Mouse (Mus musculus) embryonic facial prominence, embryonic 11.5 days (tissue): ENCODE results near the gene Slc12a5. TPM values are rescaled to one million over a fixed set of nuclear protein-coding genes. Genes with fewer than 3 reads are reported as not detected.

Experiments
- ATAC-seq: fragments of 200-750 bp; cut with Nextera tagmentation; replicated peaks from 2 replicates; pipeline ENCODE4 v1.8.0; 2017; ENCODE audit warnings: low read depth; ENCODE audit not compliant: insufficient number of reproducible peaks, low FRiP score, low TSS enrichment
- DNase-seq: peaks from one replicate; pipeline ENCODE4 v3.0.0-alpha.2; 2015; ENCODE audit warnings: low spot score
- H3K27ac ChIP-seq: fragments of 300-500 bp; sonication (generic); replicated peaks from 2 replicates; pipeline ENCODE4 v1.5.1; 2014; ENCODE audit warnings: mild to moderate bottlenecking, low read depth, low read length, control low read depth
- H3K27me3 ChIP-seq: fragments of 300-500 bp; sonication (generic); 2 replicates; pipeline ENCODE4 v1.6.1; 2014; ENCODE audit warnings: mild to moderate bottlenecking, low read length, moderate library complexity, mixed read lengths; ENCODE audit not compliant: control insufficient read depth, insufficient read depth
- H3K36me3 ChIP-seq: fragments of 300-500 bp; sonication (generic); replicated peaks from 2 replicates; pipeline ENCODE4 v1.6.1; 2014; ENCODE audit warnings: low read depth, mild to moderate bottlenecking, low read length, moderate library complexity, mixed read lengths; ENCODE audit not compliant: control insufficient read depth, insufficient read depth
- H3K4me1 ChIP-seq: fragments of 300-500 bp; sonication (generic); 2 replicates; pipeline ENCODE4 v1.6.1; 2014; ENCODE audit warnings: low read length, mixed read lengths; ENCODE audit not compliant: control insufficient read depth, insufficient read depth
- H3K4me2 ChIP-seq: fragments of 300-500 bp; sonication (generic); 2 replicates; pipeline ENCODE4 v1.6.1; 2014; ENCODE audit warnings: low read depth, mild to moderate bottlenecking, control low read depth, low read length, moderate library complexity
- H3K4me3 ChIP-seq: fragments of 300-500 bp; sonication (generic); 2 replicates; pipeline ENCODE4 v1.5.1; 2014; ENCODE audit warnings: low read depth, low read length, control low read depth
- H3K9ac ChIP-seq: fragments of 300-500 bp; sonication (generic); replicated peaks from 2 replicates; pipeline ENCODE4 v1.6.1; 2014; ENCODE audit warnings: mild to moderate bottlenecking, control low read depth, low read length
- H3K9me3 ChIP-seq: fragments of 300-500 bp; sonication (generic); replicated peaks from 2 replicates; pipeline ENCODE4 v1.6.1; 2016; ENCODE audit warnings: mild to moderate bottlenecking, low read length, inconsistent platforms, mixed read lengths; ENCODE audit not compliant: control insufficient read depth
- WGBS: fragments of 180-500 bp; shearing (Covaris S2); extraction: QIAGEN DNeasy Blood & Tissue Kit; methylation state at CpG from one replicate; pipeline ENCODE4 v1.1.7; 2014; 5-methylcytosine and 5-hydroxymethylcytosine counted together
- polyA plus RNA-seq: library from polyadenylated mRNA; unstranded; fragments of >200 nt; fragmentation: Nextera tagmentation; extraction: Ambion mirVana; gene quantifications from 2 replicates; pipeline ENCODE4 v1.2.1, GENCODE M21; 2014

The Slc12a5 gene
- polyA plus RNA-seq, 1 experiment from 2014 or later: 0.94 TPM

- 0% methylated on average over 42 of the region's 42 CpGs for WGBS
- H3K4me1 ChIP-seq: peaks cover 5% of the 10 kb centered on the region
- ATAC-seq (peak; percentile 57; the same call in 1 of the 2 replicates), DNase-seq (peak; percentile 29)
- H3K27me3 ChIP-seq: peaks cover 59% of the 10 kb centered on the region
- H3K9ac ChIP-seq: no peak overlapping the region
- H3K36me3 ChIP-seq: no peaks in the 10 kb centered on the region
- H3K9me3 ChIP-seq: no peaks in the 10 kb centered on the region
- H3K4me3 ChIP-seq: no peak overlapping the region; the same call in 1 of the 2 replicates
- no peak overlapping the region for H3K27ac ChIP-seq
- H3K4me2 ChIP-seq: peak overlapping the region; percentile 34
Observed at GRCm38 (mm10) chr2:164970631-164971196, 10.1 kb downstream of the Slc12a5 start.

- WGBS: 59% methylated on average over 5 of the region's 5 CpGs
- ATAC-seq: no peak
Observed at GRCm38 (mm10) chr2:164972646-164973045, 12.0 kb downstream of the Slc12a5 start.

GRCm38 (mm10) chr2:164975611-164976010 lies 15.0 kb downstream of the Slc12a5 start:
- no peak overlapping the region for H3K9ac ChIP-seq
- no peaks in the 10 kb centered on the region; the same call in 1 of the 2 replicates for H3K4me1 ChIP-seq
- no peaks in the 10 kb centered on the region for H3K36me3 ChIP-seq
- 80% methylated on average over 6 of the region's 6 CpGs for WGBS
- DNase-seq (no peak), ATAC-seq (no peak)
- H3K4me2 ChIP-seq: no peak overlapping the region
- peaks cover 16% of the 10 kb centered on the region for H3K27me3 ChIP-seq
- H3K9me3 ChIP-seq: no peaks in the 10 kb centered on the region
- H3K27ac ChIP-seq: no peak overlapping the region
- H3K4me3 ChIP-seq: no peak overlapping the region

More at GRCm38 (mm10) chr2:164972646-164973045, 12.0 kb downstream of the Slc12a5 start:
- no peaks in the 10 kb centered on the region for H3K36me3 ChIP-seq
- no peak for DNase-seq
- H3K9me3 ChIP-seq: no peaks in the 10 kb centered on the region
- no peak overlapping the region for H3K9ac ChIP-seq
- peaks cover 44% of the 10 kb centered on the region for H3K27me3 ChIP-seq
- H3K4me2 ChIP-seq: no peak overlapping the region
- H3K27ac ChIP-seq: no peak overlapping the region
- H3K4me1 ChIP-seq: peaks cover 4% of the 10 kb centered on the region
- no peak overlapping the region for H3K4me3 ChIP-seq

GRCm38 (mm10) chr2:164979749-164980148 lies 19.1 kb downstream of the Slc12a5 start:
- peak; percentile 83 for DNase-seq
- Histone ChIP-seq H3K4me3 (no peak overlapping the region), H3K27ac (no peak overlapping the region), H3K27me3 (no peaks in the 10 kb centered on the region), H3K4me2 (no peak overlapping the region), H3K4me1 (no peaks in the 10 kb centered on the region), H3K9ac (no peak overlapping the region), H3K9me3 (no peaks in the 10 kb centered on the region), H3K36me3 (no peaks in the 10 kb centered on the region)
- 19% methylated on average over 7 of the region's 7 CpGs for WGBS
- no peak for ATAC-seq

GRCm38 (mm10) chr2:164985962-164986361 lies 25.4 kb downstream of the Slc12a5 start:
- H3K36me3 ChIP-seq: no peaks in the 10 kb centered on the region
- no peak for DNase-seq
- no peak overlapping the region for H3K27ac ChIP-seq
- ATAC-seq: no peak
- no peak overlapping the region for H3K4me3 ChIP-seq
- no peaks in the 10 kb centered on the region for H3K4me1 ChIP-seq
- no peaks in the 10 kb centered on the region for H3K9me3 ChIP-seq
- 87% methylated on average over 6 of the region's 6 CpGs for WGBS
- no peak overlapping the region for H3K9ac ChIP-seq
- no peak overlapping the region for H3K4me2 ChIP-seq
- H3K27me3 ChIP-seq: no peaks in the 10 kb centered on the region

GRCm38 (mm10) chr2:164986371-164987027 lies 25.9 kb downstream of the Slc12a5 start:
- Histone ChIP-seq H3K4me1 (no peaks in the 10 kb centered on the region), H3K27ac (no peak overlapping the region), H3K4me3 (no peak overlapping the region), H3K4me2 (no peak overlapping the region), H3K9ac (no peak overlapping the region), H3K36me3 (no peaks in the 10 kb centered on the region), H3K27me3 (no peaks in the 10 kb centered on the region), H3K9me3 (no peaks in the 10 kb centered on the region)
- WGBS: 76% methylated on average over 14 of the region's 14 CpGs
- ATAC-seq (no peak), DNase-seq (no peak)

GRCm38 (mm10) chr2:164988777-164989176 lies 28.2 kb downstream of the Slc12a5 start:
- H3K4me3 ChIP-seq: no peak overlapping the region
- DNase-seq: no peak
- H3K4me2 ChIP-seq: no peak overlapping the region
- no peaks in the 10 kb centered on the region for H3K4me1 ChIP-seq
- H3K9me3 ChIP-seq: no peaks in the 10 kb centered on the region
- WGBS: 60% methylated on average over 13 of the region's 13 CpGs
- H3K9ac ChIP-seq: no peak overlapping the region
- ATAC-seq: no peak
- no peaks in the 10 kb centered on the region for H3K36me3 ChIP-seq
- no peak overlapping the region for H3K27ac ChIP-seq
- H3K27me3 ChIP-seq: no peaks in the 10 kb centered on the region

- no peaks in the 10 kb centered on the region for H3K9me3 ChIP-seq
- DNase-seq (no peak), ATAC-seq (no peak)
- H3K4me1 ChIP-seq: no peaks in the 10 kb centered on the region
- no peak overlapping the region for H3K27ac ChIP-seq
- H3K4me2 ChIP-seq: no peak overlapping the region
- 86% methylated on average over 3 of the region's 3 CpGs for WGBS
- no peaks in the 10 kb centered on the region for H3K36me3 ChIP-seq
- H3K27me3 ChIP-seq: peaks cover 3% of the 10 kb centered on the region; the same call in 1 of the 2 replicates
- no peak overlapping the region for H3K4me3 ChIP-seq
- H3K9ac ChIP-seq: no peak overlapping the region
Observed at GRCm38 (mm10) chr2:164991111-164991510, 30.5 kb downstream of the Slc12a5 start.
